Mouse (Mus musculus) adrenal gland, postnatal 14 days (tissue): Measurements from ENCODE around the gene Npy1r. TPM values are rescaled to one million over a fixed set of nuclear protein-coding genes. Genes with fewer than 3 reads are reported as not detected.

Experiments used
- DNase-seq: peaks from one replicate; pipeline ENCODE4 v3.0.0; 2021; ENCODE audit warnings: mixed read lengths
- long read RNA-seq, 2 experiments: library from polyadenylated mRNA; stranded (forward); transcript quantifications; one replicate each; pipeline ENCODE4 v2.0.0; 2021
- total RNA-seq: library from RNA; stranded (reverse); gene quantifications from 2 replicates; pipeline ENCODE4 v1.2.3, GENCODE M21; 2021

The Npy1r gene
- 3.1 and 5.8 TPM in 2 replicates for total RNA-seq
- long read RNA-seq, experiment 1, partial matches to known transcripts, result 0 of 2 reads
- long read RNA-seq, experiment 1, other reads (novel, unspliced or antisense), result 2 of 2 reads
- long read RNA-seq, experiment 2, partial matches to known transcripts, result 0 of 4 reads
- long read RNA-seq, experiment 2, other reads (novel, unspliced or antisense), result 3 of 4 reads

GRCm38 (mm10) chr8:66696970-66697843 is at the start of gene Npy1r:
Gene Npy1r (plus strand): TSS chr8:66697192.
- DNase-seq, result peak; percentile 47

GRCm38 (mm10) chr8:66681261-66681660 is 15.7 kb upstream of the Npy1r start:
- no peak for DNase-seq

GRCm38 (mm10) chr8:66687511-66688329 is 9.3 kb upstream of the Npy1r start, which contains the start of gene Npy5r:
Gene Npy5r (minus strand): TSS chr8:66688128.
- peak; percentile 6 for DNase-seq

DNA sequence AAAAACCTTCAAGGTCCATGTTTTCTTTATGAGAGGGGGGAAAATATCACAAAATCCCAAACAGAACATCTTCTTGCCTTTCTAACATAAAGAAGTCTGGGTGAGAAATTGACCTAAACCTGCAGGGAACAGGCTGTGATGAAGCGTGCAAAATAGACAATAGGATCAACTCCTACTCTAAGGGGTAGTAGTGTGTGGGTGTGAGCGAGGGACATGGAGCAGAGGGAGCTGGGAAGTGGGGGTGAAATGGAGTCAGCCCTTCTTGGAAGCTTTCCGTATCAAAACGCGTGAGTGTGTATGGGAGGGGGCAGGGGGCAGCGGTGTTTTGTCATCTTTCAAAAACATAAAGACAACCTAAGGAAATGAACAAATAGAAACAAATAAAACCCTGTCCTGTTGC is 8.6 kb upstream of the Npy1r start:
- DNase-seq, result no peak

- no peak for DNase-seq
Observed at GRCm38 (mm10) chr8:66688799-66689198, 8.2 kb upstream of the Npy1r start.

GRCm38 (mm10) chr8:66690402-66690801 is 6.6 kb upstream of the Npy1r start:
- no peak for DNase-seq

- no peak for DNase-seq
Observed at GRCm38 (mm10) chr8:66698011-66698410, 1.0 kb downstream of the Npy1r start.

DNA sequence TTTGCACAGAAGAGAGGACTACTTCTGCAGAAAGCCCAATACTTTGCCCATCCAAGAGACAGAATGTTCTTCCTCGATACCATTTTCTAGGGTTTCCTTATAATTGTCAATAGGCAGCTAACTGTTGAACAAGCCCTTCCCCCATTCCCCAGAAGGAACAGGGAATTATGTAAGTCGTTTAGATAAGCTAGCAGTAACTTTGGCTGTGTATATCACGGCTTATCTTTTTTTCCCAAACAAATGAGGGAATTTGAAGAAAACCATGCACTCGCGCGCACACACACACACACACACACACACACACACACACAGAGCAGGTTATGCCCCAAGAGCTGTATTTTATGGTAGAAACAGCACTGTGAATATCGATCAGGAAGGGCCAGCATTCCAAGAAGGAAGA is 1.8 kb downstream of the Npy1r start:
- no peak for DNase-seq

GRCm38 (mm10) chr8:66714324-66714975 is 17.5 kb downstream of the Npy1r start:
- no peak for DNase-seq

GRCm38 (mm10) chr8:66722835-66723234 is 25.8 kb downstream of the Npy1r start:
- no peak for DNase-seq

GRCm38 (mm10) chr8:66729446-66729845 is 32.5 kb downstream of the Npy1r start:
- no peak for DNase-seq

DNA sequence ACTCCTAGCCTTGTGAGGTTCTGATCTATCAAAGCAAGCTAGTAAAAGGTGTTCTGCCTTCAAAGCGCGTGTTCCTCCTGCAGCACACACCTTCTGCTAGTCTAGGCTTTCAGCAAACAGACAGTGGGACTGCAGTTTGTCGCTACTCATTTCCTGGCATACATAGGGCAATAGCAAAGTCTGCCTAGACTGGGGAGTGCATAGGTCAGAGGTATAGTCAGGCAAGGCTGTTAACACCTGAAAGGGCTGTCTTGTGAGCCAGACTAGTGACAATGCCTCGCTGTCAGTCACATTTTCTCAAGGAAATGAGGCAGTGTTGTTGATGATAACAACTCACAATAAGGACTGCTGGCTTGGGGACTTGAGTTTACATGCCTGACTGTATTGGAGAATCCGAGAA is 35.0 kb downstream of the Npy1r start:
- no peak for DNase-seq

DNA sequence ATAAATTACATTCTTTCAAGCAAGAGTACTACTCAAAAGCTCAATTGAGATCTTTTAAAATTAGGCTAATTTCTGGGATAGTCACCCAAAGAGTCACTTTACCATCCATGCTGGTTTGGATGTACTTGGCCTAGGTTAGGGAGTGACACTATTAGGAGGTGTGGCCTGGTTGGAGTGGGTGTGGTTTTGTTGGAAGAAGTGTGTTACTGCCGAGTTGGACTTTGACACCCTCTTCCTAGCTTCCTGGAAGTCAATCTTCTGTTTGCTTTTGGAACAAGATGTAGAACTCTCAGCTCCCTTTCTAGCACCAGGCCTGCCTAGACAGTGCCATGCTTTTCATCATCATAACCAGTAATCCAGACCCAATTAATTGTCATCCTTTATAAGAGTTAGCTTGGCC is 45.4 kb downstream of the Npy1r start:
- DNase-seq, result no peak

- no peak for DNase-seq
Observed at GRCm38 (mm10) chr8:66745612-66746011, 48.6 kb downstream of the Npy1r start.

GRCm38 (mm10) chr8:66751621-66752020 is 54.6 kb downstream of the Npy1r start:
- DNase-seq, result no peak

GRCm38 (mm10) chr8:66756161-66756560 is 59.2 kb downstream of the Npy1r start:
- DNase-seq, result no peak

Other genes with a start within 250 kb of the Npy1r start
- 8.2 and 9.3 TPM in 2 replicates for gene Tma16, start 210.7 kb upstream of the Npy1r start, total RNA-seq
- gene Tktl2, start 185.4 kb upstream of the Npy1r start, total RNA-seq, result not detected in 2 replicates
- 0.23 and 0.26 TPM in 2 replicates for gene Npy5r, start 9.1 kb upstream of the Npy1r start, total RNA-seq
- gene Naf1, start 163.0 kb downstream of the Npy1r start, total RNA-seq, result 14.0 and 15.0 TPM in 2 replicates